Mouse (Mus musculus): ENCODE results near the gene Stx1a.
"Not testable (repeated sequence)": the region's sequence is repeated elsewhere in the genome, so short reads cannot be mapped to it uniquely, and the experiment has no call there.

Stx1a gene

DNA sequence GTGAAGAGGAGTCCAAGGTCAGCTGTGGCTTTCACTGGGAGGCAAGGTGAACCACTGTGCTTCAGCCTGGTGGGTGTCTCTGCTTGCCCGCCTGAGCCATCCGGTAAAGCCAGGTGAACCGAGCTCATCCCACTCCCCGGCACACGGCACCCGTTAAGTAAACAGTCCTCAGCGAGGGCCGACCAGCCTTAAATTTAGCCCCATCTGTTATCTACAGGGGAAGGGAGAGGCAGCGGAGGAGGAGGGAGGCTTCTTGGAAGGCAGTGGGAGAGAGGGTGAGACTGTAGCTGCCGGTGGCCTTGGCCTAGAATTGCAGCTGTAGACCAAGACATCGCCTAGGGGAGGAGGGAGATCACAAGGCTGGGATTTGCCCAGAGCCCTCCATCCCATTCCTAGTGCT is 17.5 kb downstream of the Stx1a start:
- DNase-seq (ENCODE audit: low spot score): no peak

- DNase-seq (ENCODE audit: low spot score): no peak
Measured at GRCm38 (mm10) chr5:135042105-135042788, 19.0 kb downstream of the Stx1a start.

DNA sequence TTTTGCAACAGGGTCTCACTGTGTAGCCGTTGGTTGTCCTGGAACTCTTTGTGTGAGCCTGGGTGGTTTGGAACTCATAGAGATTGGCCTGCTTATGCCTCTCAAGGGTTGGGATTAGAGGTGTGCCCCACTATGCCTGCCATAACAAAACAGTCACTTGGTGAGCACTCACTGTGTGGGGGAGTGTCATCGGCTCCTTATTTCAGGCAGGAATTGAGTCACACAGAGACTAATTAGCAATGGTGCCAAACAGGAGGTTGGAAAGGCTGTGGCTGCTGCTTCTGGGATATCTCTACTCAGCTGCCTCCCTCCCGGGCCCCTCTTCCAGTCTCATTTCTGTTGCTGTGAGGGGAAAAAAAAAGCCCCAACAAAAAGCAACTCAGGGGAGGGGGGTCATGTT is 21.3 kb downstream of the Stx1a start:
- DNase-seq (ENCODE audit: low spot score): no peak

DNA sequence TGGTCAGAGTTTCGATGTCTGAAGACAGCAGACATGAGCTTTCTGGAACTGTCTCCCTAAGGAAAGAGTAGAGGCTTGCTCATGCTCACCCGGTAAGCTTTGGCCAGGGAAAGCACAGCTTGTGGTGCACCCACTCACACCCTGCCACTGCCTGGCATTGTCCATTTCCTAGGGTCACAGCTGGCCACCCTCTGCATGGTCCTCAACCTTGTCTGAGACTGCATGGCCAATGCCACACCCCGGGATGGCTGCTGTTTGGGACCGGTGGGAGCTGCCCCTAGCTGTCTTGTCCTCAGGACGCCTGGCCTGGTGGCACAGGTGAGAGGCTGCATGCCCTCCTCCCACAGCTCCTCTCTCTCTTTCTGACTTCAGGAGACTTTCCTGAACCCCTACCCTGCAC is 25.3 kb downstream of the Stx1a start:
- DNase-seq (ENCODE audit: low spot score): no peak

- not testable (repeated sequence) for DNase-seq (ENCODE audit: low spot score)
Measured at GRCm38 (mm10) chr5:135049268-135049667, 26.0 kb downstream of the Stx1a start.

DNA sequence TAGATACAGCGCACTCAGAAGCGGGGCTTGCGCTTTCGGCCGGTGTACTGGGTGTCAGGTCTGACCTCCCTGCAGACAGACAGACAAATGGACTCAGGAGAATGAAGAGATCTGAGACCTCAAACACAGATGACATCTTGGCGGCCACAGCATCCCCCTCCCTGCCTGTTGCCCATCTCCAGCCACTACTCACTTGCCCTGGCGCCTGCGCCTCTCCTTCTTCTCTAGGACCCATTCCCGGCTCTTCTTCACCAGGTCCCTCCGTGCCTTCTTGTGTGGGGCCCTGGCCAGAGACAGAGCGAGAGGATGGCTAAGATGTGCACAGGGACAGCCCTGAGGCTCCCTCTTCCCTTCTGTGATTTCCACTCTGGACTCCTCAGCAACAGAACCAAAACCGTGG is 30.1 kb downstream of the Stx1a start:
- no peak for DNase-seq (ENCODE audit: low spot score)

GRCm38 (mm10) chr5:135063629-135064381 is 40.5 kb downstream of the Stx1a start, which contains the start of gene Dnajc30:
Gene Dnajc30, plus strand, starts transcription at chr5:135064202.
- DNase-seq (ENCODE audit: low spot score): peak; percentile 95

DNA sequence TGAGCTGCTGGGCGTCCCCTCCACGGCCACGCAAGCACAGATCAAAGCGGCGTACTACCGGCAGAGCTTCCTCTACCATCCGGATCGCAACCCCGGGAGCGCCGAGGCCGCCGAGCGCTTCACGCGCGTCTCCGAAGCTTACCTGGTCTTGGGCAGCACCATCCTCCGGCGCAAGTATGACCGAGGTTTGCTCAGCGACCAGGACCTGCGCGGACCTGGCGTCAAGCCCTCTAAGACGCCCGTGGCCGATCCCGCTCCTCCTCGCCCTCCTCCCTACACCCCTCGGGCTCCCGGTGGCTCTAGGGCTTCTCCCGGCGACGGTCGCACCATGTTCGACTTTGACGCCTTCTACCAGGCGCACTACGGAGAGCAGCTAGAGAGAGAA is 41.1 kb downstream of the Stx1a start:
- DNase-seq (ENCODE audit: low spot score): no peak

GRCm38 (mm10) chr5:135064909-135065446 is 41.7 kb downstream of the Stx1a start, which contains the start of gene Bud23:
Gene Bud23, minus strand, starts transcription at chr5:135064959.
- DNase-seq (ENCODE audit: low spot score): not testable (repeated sequence)

DNA sequence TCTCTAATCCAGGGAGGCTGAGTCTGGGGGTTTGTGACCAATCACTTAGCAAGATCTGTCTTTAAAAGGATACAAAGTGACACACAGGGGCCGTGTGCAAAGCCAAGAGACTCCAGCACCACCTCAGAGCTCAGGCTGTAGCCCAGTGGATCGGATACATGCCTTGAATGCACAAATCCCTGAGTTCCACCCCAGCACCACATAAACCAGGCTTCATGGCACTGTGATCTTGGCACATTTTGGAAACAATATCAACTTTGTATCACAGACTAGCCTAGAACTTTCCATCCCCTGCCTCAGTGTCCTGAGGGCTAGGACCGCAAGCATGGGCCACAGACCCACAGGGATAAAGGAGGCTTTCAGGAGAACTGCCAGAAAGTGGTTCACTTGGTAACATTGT is 42.7 kb downstream of the Stx1a start:
- no peak for DNase-seq (ENCODE audit: low spot score)

GRCm38 (mm10) chr5:135070448-135070847 is 47.2 kb downstream of the Stx1a start:
- no peak for DNase-seq (ENCODE audit: low spot score)

GRCm38 (mm10) chr5:135072061-135072460 is 48.8 kb downstream of the Stx1a start:
- no peak for DNase-seq (ENCODE audit: low spot score)

DNA sequence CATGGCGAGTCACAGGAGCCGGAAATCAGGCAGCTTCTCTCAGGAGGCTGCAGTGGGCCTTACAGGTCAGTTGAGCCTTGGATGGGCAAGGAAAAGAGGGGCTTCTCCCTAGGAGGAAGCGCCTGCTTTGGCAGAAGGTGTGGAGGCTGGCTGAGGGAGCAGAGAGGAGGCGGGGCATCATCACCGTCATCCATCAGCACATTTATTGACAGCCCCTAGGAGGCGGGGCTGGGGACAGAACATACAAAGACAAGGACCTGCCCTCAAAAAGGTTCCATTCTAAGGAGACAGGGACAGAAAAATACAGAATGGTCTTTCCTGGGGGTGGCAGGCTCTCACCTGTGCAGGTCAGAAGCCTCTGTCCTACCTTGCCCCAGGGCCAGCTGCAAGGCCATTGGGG is 49.4 kb downstream of the Stx1a start:
- no peak for DNase-seq (ENCODE audit: low spot score)

GRCm38 (mm10) chr5:135073349-135074150 is 50.3 kb downstream of the Stx1a start:
- no peak for DNase-seq (ENCODE audit: low spot score)

- DNase-seq (ENCODE audit: low spot score): no peak
Measured at GRCm38 (mm10) chr5:135075655-135076054, 52.4 kb downstream of the Stx1a start.

DNA sequence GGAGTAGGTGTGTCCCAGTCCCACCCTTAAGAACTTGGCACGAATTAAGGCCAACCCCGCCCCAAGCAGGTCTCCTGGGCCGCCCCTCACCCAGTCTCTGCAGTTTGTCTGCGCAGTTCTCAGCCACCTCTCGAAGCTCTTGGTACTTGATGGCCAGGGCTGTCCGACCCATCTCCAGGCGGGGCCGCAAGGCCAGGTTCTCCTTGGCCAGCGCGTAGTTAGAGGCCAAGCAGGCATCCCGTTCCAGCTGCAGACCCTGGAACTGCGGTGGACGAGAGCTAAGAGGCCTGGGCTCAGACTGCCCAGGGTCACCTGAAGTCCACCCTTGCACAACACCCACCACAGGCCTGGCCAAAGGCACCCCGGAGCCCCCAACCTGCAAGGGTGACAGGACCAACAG is 53.1 kb downstream of the Stx1a start:
- no peak for DNase-seq (ENCODE audit: low spot score)

DNA sequence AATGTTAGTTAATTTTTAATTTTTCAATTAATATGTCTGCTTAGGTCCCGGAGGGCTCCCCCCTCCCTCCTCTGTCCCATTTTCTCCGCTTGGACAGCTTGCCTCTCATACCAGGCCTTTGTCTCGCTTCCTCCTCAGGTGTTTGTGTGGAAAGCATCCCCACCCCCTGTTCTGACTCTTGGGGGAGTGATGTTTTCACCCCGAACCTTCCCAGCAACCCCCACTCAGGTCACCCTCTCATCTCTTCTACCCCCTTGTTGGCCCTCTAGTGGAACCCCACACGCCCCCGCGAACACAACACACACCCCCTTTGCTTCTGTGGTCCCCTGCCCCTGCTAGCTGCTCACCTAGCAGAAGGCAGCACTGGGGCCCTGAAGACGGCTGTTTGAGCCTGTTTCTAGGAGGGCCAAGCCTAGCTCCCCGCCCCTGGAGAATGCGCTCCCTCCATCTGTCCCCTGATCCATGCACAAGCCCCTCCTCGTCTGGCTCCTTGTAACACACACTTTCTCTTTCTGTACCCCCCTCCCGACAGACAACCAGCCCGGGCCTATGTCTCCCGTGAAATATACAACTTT is 53.7 kb downstream of the Stx1a start:
- no peak for DNase-seq (ENCODE audit: low spot score)

- DNase-seq (ENCODE audit: low spot score): peak; percentile 88
Measured at GRCm38 (mm10) chr5:135077564-135078481, 54.5 kb downstream of the Stx1a start, which contains the start of gene Vps37d. Gene Vps37d, minus strand, starts transcription at chr5:135078266.

DNA sequence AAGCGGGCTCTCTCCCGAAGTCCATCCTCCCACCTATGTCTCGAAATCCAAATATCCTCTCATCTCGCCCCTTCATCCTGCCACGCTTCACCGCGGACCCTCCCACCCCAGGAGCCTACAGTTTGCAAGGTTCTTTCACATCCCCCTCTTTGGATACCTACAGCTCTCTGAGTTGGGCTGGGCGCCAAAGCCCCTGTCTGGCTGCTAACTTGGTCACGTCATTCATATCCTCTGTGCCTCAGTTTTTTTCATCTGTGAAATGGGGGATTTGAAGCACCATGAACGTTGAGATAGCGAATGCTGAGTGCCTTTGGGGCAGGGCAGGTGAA is 55.2 kb downstream of the Stx1a start:
- no peak for DNase-seq (ENCODE audit: low spot score)

- no peak for DNase-seq (ENCODE audit: low spot score)
Measured at GRCm38 (mm10) chr5:135079578-135079977, 56.3 kb downstream of the Stx1a start.

GRCm38 (mm10) chr5:135080539-135080938 is 57.3 kb downstream of the Stx1a start:
- DNase-seq (ENCODE audit: low spot score): no peak
